Mouse (Mus musculus) layer of hippocampus, adult 9-10 months (tissue): Measurements from ENCODE around the gene Bmpr1b.

Experiments
- DNase-seq: peaks from one replicate; pipeline ENCODE4 v3.0.0; 2022; ENCODE audit warnings: low spot score

The Bmpr1b gene

DNA sequence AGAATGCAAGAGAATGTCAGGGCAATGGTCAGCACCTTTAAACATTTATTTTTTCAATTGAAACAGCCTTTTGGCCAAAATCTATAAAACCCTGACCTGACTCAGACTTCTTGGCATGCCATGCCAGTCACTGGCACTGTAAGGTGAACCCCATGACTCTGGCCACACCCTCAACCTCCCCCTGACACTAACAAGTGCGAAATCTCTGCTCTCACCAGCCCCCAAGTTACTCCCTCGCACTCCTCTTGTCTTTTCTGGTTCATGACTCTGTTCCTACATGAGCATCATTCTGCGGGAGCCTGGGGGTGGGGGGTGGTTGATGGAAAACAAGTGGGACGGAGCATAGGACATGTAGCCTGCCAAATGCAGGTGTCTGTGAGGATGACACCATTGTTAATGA is 135.1 kb downstream of the Bmpr1b start:
- DNase-seq: no peak

DNA sequence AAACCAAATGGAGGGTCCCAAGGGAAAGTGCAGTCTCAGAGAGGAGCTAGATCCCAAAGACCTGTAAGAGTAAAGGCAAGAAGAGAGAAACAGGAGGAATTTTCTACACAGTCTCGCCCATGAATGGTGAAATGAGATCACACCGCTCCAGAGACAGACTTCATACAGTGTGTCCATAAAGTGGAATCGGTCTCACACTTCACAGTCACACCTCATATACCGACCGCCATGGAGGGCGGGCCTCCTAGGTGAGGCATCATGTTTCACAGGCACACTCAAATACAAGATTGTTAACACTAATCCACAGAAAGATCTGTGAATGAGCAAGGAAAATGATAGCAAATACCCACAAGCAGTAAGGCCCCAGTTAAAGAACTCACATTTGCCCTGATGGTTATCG is 149.5 kb downstream of the Bmpr1b start:
- DNase-seq: no peak

DNA sequence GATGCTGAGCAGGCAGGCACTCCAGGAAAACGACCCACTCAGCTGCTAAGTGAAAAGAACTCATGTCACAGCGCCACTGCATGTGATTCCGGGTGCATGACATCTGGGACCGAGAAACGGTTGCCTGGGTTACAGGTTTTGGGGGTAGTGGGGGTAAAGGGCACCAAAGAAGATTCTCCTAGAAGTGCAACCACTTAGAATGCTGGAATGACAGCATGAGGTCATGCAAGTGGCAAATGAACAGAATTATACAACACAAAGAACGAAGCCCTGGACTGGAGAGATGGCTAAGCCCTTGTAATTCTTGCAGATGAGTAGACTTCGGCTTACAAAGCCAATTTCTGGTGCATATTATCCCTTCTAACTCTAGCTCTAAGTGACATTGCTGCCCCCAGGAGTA is 184.7 kb downstream of the Bmpr1b start:
- DNase-seq: no peak

DNA sequence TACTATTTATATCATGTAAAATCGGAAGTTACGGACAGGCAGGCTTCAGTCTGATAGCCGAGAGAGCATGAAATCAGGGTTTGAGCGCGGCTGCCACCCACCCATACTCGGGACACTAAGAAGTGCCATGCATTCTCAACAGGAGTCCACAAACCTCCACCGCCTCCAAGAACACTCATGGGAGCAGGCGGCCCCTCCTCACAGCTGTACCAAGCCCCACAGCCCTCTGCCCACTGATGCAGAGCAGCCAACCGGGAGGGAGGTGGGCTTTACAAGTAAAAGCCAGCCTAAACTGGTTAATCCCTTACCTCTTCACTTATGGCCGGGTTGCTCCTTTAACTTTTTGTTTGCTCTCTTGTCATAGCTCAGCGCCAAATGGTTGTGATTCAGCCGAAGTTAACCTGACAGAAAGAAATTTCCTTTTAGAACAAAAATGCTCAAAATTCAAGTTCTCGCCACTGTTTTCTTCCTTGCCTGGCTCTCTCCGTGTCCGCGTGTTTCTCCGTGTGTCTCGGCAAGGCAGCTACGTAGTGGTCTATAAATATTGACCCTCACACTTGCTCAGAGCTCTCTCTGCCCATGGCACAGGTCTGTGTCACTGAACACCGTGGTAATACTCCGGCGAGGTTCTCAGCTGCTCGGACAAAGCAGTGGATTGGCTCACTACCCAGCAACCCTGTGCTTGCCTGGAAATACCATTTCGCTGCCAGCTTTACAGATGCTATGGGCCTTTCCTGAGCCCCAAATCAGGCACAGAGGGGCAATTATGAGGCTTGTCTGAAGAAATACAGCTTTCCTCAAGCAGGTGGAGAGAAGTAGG is 187.4 kb downstream of the Bmpr1b start:
- no peak for DNase-seq

DNA sequence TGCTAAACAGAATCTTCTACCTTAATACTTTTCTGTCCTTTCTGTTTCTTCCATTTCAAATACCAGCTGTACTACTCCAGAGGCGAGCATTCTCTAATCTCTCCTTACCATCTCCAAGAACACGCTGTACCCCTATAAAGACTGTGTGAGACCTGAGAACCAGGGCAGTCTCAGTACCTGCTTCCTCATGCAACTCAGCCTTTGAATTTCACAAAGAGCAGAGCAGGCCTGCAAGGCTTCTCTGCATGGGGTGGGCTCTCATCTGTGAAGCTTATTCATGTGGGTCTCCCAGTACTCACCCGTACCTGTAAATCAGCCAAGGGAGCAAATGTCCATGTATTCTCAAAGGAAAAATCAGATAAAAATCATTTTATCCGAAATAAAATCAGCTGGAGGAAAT is 203.0 kb downstream of the Bmpr1b start:
- no peak for DNase-seq

DNA sequence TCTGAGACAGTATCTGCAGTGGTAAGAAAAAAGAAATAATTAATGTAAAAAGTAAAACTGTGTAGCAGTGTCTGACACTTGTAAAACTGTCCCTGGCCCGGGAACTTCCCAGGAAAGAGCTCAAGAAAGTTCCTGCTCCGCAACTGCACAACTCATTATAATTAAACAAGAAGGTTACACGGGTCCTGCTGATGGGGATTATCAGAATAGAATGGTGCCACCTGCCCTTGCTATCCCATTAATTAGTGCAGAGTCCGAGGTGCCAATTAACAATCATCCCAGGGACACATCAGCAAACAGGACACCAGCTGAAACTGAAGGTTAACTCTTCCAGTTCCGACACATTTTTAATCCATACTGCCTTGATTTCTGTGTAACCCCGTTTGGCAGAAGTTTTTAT is 216.3 kb downstream of the Bmpr1b start:
- no peak for DNase-seq

DNA sequence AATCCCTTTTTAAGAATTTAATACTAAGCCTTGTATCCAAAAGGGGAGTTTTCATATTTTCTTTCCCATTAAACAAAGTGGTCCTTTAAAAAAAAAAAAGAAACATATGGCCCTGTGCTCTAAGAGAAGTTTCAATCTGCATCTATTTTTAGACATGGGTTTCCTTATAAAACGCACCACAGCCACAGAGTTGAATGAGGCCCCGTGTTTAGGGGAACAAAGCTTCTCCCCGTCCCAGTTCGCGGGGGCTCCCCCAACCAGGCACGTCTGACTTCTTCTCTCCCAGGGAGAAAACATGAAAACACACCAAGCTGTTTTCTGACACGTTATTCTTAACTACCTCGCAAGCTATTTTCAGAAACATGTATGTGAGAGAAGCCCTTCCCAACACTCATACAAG is 218.6 kb downstream of the Bmpr1b start:
- no peak for DNase-seq

DNA sequence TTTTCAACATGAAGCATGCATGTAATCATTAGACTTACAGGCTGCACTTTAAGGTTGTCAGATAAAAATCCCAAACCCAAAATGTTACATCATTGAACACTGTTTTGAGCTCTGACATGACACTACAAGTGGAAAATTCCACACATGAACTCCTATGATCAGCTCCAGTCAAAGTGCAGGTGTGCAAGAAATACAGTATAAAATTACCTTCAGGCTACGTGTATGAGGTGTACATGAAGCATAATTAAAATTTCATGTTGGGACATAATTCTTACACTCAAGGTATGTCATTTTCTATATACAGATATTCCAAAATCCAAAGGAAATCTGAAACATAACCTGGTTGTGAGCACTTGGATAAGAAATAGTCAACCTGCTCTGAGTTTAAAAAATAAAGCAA is 220.7 kb downstream of the Bmpr1b start:
- DNase-seq: no peak

DNA sequence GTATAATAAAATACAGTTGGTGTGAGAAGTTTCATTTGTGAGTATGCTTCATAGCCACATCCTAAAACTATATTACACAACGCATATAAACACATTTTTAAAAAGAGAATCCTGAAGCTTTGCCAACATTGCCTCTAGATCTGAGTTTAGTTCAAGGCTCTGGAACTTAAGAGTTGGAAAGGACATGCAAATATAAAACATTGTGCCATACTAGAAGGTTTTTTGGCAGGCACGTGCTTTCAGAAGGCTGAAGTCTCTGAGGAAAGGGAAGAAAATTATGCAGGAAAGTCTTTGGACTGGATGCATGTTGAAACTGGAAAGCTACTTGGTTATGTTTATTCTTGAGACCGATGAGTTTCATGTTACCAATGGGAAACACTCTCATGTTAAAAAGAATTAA is 221.1 kb downstream of the Bmpr1b start:
- no peak for DNase-seq

DNA sequence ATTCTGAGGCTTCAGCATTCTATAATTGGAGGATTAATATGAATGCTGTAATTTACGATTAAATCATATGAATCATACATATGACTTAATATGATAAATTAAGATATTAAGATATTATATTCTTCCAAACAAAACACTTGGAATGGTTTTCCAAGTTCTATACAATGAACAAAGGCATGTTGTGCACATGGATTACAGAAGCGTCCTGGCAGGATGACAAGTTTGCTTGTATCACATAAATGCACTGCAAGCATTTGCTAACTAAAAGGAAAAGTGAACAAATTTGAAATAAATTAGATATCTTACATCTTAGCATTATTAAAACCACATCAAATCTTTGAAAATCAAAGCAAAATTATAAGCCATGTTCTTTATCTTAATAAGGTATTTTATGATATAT is 222.4 kb downstream of the Bmpr1b start:
- no peak for DNase-seq

DNA sequence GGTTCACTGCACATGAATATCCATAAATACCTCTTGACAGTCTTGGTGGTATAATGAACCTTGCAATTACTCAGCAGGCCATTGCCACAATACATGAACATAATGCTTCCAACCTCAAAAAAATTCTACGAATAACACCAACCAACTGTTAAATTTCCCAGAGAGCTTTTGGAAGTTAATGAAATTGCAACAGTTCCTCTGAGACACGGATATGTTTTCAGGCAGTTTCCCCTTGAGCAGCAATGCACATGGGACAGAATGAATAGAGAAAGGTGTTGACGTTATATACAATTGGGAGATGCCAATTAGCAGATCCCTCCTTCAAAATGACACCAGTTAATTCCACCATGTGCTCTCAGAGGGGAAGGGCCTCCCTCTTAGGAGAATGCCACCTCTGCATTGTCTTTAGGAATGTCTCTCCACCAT is 225.9 kb downstream of the Bmpr1b start:
- no peak for DNase-seq

DNA sequence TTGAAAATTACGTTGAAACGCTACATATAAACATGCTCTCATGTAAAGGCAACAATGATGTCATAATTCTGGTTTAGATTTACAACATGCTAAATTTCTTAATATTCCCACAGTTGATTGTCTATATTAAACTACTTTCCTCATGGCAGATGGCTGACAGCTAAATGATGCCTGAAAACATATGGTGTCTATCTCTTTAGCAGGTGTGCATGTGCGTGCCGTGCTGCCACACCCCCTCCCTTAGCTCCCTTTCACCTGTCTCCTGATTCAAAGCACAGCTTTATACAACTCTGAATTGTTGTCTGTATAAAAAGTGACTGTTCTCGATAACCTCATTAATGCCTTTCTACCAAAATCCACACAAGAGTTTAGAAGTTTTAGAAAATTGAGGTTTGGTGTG is 229.0 kb downstream of the Bmpr1b start:
- DNase-seq: no peak

DNA sequence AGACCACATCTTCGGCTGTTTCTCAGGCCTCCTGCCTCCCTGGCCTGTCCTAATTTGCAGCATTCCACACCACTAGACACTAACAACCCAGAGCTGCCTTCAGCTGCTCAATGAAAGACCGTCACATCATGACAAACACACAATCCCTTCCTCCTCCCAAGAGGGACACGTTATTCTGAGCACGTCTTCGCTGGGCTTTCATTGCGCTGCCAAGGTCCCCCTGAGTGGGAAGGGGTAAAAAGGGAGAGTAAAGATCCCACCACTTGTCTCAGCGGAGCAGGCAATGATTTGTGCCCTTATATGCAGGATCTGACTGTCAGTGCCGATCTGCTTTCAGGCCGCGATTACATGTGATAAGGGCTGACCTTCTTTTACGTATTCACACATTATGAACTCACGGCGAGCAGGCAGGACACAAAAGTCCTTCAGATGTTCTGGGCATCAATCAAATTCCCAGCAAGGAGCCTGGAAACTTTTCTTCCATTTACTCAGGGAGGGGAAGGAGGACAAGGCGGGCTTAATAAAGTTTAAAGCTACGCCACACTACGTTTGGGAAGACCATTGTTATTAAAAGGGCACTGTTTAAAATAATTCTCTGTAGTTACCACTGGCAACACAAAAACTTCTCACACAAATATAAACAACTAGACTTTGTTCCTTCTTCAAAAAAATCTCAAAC is 232.5 kb downstream of the Bmpr1b start:
- no peak for DNase-seq

DNA sequence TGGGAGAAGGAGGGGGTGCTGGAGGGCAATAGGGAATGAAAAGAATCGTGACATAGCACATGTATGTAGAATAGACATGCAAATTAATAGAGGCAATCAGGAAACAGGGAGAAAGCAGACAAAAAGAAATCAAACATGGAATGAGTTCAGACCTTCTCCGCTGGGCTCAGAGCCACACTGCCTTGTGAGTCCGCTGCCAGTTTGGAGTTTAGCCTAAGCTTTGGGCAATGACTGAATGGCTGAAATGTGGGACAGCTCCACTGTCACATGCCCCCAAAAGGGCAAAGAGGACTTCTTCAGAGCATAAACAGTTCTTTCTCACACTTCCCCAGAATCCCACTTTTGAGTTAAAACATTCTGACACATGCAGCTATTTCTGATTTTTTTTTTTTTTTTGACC is 236.3 kb downstream of the Bmpr1b start:
- no peak for DNase-seq

DNA sequence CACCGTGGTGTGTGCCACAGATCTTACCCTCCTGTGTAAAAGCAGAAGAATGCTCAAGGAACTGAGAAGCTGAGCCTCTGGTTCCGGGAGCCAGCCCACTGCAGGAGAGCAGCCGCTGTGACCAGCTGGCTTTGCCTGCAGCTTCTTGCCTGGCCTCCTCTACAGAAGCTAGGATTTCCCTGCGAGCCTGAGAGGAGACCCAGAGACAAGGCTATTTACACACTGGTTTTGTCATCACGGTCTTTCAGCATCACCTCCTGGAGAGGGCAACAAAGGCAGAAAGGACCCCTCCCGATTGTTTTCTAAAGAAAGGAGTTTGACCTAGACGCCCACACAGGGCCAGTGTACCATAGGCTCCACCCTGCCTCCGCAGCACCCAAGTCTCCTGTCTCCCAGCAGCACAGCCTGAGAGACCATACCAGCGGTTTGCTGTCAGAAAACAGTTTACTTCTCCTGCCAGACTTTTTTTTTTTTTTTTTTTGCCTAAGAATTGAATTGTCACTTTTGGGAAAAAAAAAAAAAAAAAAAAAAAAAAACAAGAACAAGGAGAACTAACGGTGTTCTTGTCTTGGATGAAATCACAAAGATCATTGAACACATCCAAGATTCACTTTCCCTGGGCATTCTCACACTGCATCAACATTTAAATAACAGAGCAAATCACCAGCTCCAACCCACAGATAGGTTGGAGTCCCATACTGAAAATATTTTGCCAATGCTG is 237.7 kb downstream of the Bmpr1b start:
- no peak for DNase-seq

DNA sequence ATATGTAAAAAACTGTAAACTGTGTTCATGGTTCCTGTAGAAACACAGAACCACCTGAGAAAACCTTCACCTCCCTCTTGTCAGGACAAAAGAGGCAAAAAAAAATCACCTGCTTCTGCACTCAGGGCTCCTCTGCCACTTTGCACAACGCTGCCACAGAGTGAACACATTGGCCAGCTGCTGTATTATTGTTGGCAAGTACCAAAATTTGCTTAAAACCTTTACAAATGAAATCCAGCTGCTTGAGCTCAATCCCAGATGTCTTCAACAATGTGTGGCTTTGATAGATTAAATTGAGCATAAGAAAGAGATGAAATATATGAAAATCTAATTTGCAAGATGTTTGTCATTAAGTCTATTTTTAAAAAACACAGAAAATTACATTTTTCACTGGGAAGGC is 245.8 kb downstream of the Bmpr1b start:
- no peak for DNase-seq

DNA sequence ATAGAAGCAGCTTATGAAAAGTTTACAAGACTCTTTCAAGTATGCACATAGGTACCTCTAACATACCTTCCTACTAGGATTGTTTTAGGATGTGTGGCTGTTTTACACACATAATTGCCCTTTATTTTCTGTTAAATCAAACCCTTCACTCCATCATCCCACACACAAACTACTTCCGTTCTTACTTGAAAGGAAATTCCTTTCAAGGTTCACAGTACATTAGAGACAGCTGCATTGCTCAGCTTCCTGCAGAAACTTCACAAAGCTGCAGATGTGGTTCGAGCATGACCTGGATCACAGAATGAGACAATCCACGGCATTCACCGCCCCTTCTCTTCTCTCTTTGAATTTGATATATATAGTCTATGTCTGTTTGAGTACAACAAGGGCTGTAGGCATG is 248.1 kb downstream of the Bmpr1b start:
- no peak for DNase-seq

DNA sequence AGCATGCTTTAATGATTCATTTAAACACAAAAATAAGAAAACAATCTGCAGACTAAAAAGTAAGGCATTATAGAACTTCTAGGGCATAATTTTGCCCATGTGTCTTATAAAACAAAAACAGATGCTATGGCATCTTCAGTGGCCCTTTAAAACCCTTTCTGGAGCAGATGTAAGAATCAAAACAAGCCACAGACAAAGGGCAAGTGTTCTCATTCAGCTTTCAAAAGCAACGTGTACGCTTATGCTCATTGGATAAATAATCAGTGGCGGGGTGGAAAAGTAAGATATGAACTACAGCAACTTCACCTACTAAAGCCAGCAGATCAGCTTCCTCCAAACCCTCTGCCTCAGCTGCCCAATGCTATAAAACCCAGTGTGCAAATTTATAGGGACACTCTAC is 249.6 kb downstream of the Bmpr1b start:
- DNase-seq: no peak

DNA sequence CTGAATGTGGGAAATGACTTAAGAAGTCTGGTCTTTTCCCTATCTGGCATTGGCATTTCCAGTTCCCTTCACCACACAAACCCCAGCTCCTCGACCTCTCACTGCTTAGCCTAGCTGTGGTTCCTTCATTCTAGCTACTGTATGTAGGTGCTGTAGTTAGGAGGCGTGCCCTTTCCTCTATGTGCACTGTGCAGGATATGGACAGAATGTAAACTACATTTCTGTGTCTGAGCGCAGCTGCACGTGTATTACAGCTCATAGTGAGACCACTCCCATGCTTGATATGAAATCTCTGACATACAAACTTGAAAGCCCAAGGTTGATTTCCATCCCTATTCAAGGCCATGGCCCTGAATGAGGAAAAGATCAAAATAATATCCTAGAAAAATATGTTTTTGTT is 252.1 kb downstream of the Bmpr1b start:
- DNase-seq: no peak

DNA sequence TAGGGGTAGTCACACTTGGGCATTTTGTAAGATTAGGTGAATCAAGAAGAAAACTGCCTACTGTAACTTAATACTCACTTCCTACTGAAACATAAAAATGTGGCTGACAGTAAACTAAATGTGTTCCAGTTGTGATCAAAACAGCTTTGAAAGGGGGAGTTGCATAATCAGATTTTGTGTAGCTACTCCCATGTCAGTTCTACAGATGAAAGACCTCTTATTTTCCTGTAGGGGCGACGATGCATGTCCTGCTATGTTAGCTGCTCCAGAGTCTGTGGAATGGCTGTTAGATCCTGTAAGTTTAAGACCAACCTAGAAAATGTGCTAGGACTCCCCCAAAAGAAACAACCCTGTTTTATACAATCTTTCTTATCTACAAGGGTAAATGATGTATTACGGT is 253.2 kb downstream of the Bmpr1b start:
- DNase-seq: no peak

DNA sequence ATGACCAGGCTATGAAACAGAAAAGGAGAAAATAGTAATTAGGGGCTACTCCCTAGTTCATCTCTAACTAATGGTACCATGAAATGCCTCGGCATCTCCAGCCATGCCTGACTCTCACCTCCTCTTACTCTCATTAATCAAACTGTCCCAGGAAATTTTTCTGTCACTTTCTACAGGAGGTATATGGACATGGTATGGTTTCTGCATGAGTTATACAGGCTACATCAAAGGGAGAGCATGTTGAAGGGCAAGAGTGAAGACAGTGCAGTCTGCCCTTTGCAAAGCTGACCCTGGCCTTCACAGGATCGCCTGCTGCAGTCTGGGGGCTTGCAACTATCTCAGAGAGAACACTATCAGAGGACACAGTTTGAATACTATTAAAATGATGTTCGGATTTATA is 254.6 kb downstream of the Bmpr1b start:
- DNase-seq: no peak

DNA sequence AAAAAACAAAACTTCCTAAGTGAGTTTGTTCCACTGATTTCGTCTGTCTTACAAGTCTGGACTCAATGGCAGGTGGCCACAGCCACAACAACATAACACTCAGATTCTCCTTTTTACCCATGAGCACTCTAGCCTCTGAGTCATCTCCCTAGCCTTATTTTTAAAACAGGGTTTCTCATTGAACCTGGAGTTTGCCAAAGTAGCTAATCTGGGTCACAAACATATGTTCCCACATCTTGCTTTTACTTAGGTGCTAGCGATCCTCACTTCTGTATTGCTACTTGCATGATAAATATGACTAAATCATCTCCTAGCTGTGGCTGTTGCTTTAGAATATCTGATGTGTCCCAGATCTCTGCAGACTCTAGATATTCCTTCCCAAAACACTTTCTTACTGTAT is 260.1 kb downstream of the Bmpr1b start:
- no peak for DNase-seq

DNA sequence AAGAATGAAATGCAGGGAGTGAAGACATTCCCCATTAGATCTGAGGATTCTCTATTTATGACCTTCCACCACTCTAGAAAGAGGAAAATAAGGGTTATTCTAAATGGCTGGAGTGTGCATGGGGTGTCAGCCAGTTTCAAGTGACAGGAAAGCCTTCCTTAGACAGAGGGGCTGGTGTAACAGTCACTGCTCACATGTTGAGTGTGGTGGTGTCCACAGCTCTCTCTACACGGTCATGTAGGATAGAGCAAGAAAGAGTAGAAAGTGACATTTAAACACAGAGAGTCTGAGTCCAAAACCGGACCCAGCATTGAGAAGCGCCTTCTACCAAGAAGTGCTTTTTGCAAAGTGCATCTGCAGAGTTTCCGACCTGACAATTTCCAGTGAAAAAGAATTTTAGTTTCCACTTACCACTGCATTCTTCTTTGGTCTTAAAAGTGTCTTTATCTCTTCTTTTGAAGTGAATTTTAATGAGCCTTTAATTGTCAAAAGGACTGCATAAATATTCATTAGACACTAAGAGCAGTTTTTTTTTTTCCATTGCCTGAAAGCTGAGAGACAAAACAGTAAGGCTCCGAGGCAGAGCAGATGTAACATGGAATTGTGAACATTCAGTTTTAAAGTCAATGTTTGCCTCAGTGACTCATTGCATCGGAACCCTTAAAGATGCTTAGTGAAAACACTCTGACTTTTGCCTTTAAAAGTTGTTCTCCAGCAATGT is 263.2 kb downstream of the Bmpr1b start:
- no peak for DNase-seq
